Mouse (Mus musculus) thymus, adult 18-20 months (tissue): ENCODE data around the gene Ppp1r26.
"Not testable (repeated sequence)": the region's sequence is repeated elsewhere in the genome, so short reads cannot be mapped to it uniquely, and the experiment has no call there.

ENCODE experiments used
- DNase-seq, 2 experiments: peaks; one replicate each; pipeline ENCODE4 v3.0.0; 2022; ENCODE audit warnings: mixed read lengths in 2 of 2

The Ppp1r26 gene

GRCm38 (mm10) chr2:28446181-28446514 is 452 bp upstream of the Ppp1r26 start:
- DNase-seq, result no peak

- DNase-seq, result no peak
These were observed 693 bp downstream of the Ppp1r26 start for GRCm38 (mm10) chr2:28447315-28447670.

- no peak for DNase-seq
These were observed 5.1 kb downstream of the Ppp1r26 start for GRCm38 (mm10) chr2:28451663-28452062.

DNA sequence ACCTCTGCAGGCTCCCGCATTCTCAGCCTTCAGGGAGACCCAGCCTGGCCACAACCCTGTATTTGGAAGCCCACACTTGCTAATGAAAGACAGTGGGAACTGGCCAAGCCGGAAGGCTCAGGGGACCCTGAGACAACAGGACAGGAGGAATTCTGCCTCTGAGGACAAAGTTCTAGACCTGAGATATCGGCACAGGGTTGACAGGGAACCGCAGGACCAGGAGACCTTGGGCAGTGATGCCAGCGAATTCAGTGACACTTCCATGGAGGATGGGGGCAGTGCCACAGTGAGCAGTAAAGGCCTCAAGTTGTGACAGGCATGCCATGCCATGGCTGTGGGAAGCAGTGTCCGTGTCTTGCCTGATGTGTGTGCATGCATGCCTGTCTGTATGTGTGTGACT is 6.9 kb downstream of the Ppp1r26 start:
- no peak for DNase-seq

DNA sequence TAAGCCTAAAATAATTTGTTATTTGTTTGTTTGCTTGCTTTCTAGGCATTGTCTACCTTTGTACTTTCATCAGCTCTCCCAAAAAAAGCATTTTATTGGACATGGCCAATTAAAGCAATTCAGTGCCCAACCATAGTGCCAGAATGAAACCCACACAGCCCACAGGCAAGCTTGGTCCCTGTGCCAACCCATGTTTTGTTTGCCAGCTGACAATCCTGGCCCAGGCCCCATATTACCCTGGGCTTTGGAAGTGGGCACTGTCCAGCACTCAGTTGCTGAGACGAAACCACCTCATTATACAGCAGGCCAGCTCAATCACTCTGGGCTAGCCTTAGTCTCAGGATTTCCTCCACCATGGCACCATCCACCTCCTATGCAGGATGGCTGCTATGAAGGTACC is 10.0 kb downstream of the Ppp1r26 start:
- DNase-seq, result no peak

DNA sequence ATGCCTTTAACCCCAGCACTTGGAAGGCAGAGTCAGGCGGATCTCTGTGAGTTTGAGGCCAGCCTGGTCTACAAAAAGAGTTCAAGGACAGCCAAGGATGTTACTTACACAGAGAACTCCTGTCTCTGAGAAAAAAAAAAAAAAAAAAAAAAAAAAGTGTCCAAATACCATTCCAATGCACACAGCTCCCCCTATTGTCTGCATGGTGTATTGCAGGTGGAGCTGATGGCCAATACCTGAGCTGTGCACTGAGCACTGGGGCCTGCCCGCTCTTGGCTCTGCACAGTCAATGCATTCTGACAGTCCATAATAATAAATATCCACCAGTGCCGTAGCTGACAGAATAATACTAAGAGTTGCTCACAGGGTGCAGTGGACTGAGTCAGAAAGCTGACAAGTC is 17.3 kb downstream of the Ppp1r26 start:
- peak in 1 of 2 experiments; percentile 42 for DNase-seq

DNA sequence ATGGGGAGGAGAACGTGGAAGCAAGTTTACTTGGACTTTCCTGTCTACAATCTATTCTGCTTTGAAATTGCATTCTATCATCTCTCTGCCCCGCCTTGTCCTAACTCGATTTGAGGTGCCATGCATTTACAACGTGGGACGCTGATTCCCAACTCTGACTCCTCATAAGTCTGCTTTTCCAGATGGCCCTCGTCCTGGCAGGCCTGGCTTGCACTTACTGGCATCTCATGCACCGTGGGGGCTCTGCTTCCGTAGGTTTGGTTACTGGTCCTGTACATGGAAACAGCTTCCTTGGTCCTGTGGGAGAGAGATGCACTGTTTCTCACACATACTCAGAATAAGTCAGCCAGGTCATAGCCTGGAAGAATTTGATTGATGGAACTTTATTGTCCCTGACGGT is 18.3 kb downstream of the Ppp1r26 start:
- DNase-seq, result no peak

DNA sequence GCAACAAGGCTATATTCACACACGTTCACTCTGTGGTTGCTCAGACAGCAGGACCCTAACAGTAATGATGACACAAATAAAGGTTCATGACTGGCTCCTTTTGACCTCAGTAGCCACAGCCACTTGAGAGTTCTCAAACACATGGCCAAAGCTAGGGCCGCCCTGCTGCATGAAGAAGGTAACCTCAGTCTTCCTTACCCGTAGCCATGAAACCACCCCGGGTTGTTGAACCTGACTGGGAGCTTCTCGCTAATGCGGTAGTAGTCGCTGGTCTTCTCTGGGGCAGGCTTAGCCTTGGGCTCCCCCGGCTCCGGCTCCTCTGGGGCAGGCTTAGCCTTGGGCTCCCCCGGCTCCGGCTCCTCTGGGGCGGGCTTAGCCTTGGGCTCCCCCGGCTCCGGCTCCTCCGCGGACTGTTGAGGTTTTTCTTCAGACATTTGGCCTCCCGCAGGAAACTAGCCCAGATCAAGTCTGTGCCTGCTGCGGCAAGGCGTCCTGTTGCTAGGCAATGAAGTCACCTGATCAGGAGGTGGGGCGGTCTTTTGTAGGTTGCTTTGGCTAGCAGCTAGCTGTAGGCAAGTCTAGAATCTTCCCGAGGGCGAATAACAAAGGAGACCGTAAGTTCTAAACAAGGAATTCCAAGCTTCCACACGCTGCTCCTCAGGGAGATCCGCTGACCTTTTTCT is 19.4 kb downstream of the Ppp1r26 start, which contains the start of gene 1700007K13Rik:
Gene 1700007K13Rik, minus strand, starts transcription at position 497 of the 683 bp plus-strand sequence.
- peak; percentile 34 to 42 for DNase-seq

GRCm38 (mm10) chr2:28467860-28468485 is 21.4 kb downstream of the Ppp1r26 start, which contains the start of gene Mrps2:
Gene Mrps2, plus strand, starts transcription at chr2:28468066.
- peak; percentile 63 to 66 for DNase-seq

- DNase-seq, result no peak
These were observed 22.1 kb downstream of the Ppp1r26 start for GRCm38 (mm10) chr2:28468486-28469225.

DNA sequence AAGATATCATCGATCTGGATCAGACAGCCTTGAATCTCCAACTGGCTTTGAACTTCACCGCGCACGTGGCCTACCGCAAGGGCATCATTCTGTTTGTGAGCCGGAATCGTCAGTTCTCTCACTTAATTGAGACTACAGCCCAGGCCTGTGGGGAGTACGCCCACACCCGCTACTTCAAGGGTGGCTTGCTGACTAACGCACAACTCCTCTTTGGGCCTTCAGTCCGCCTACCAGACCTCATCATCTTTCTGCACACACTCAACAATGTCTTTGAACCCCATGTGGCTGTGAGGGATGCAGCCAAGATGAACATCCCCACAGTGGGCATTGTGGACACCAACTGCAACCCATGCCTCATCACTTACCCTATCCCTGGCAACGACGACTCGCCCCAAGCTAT is 22.9 kb downstream of the Ppp1r26 start:
- DNase-seq, result no peak

- no peak for DNase-seq
These were observed 24.0 kb downstream of the Ppp1r26 start for GRCm38 (mm10) chr2:28470591-28470990.

DNA sequence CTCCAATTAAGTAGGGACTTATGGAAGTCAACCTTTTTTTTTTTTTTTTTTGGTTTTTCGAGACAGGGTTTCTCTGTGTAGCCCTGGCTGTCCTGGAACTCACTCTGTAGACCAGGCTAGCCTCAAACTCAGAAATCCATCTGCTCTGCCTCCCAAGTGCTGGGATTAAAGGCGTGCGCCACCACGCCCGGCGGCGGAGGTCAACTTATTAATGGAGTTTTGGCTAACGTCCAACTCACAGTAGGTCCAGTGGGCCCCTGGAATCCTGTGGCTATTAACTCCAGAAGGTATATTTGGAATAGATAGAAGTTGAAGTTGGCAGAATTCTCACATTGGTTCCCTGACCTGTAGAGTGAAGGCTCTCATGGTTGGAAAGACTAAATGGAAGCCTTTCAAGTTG is 25.4 kb downstream of the Ppp1r26 start:
- not testable (repeated sequence) for DNase-seq

GRCm38 (mm10) chr2:28477993-28478392 is 31.4 kb downstream of the Ppp1r26 start:
- not testable (repeated sequence) for DNase-seq

- no peak for DNase-seq
These were observed 32.9 kb downstream of the Ppp1r26 start for GRCm38 (mm10) chr2:28479208-28480204.

DNA sequence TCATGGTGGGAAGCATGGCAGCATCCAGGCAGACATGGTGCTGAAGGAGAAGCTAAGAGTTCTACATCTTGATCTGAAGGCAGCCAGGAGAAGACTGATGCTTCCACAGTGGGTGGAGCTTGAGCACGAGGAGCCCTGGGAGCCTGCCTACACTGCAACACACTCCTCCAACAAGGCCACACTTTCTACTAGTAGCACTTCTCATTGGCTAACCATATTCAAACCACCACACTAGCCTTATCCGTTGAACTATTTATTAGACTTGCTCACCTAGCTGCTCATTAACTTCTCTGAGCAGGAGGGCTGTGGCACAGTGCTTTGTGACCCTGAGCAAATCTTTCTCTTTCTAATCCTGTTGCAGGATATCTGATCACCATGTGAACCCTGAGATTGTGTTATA is 37.3 kb downstream of the Ppp1r26 start:
- DNase-seq, result no peak

GRCm38 (mm10) chr2:28494521-28494920 is 47.9 kb downstream of the Ppp1r26 start:
- no peak for DNase-seq

DNA sequence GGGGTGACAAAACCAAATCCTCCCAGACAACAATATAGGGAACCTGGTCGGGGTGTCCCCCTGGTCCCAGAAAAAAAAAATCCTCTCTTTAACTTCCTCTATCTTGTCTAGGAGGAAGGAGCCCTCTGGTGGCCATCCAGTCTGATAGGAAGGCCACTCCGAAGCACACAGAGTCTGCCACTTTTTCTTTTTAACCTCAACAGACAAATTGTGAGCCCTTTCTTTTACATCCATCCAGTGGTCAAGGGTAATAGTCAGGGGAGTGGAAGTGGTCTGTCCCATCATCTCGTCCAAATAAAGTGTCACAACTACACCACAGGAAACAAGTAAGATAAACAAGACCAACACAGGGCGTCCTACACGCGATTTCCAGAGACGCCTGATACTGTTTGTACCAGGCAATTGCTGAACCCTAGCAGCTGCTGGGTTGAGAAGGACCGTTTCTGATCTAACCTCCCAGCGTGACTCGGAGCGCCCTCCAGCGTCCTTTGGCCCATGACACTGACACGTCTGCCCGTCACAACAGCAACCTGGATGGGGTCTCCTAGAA is 48.7 kb downstream of the Ppp1r26 start:
- no peak for DNase-seq

GRCm38 (mm10) chr2:28495801-28496595 is 49.4 kb downstream of the Ppp1r26 start:
- no peak for DNase-seq

- DNase-seq, result no peak
These were observed 50.1 kb downstream of the Ppp1r26 start, which contains the start of gene Gbgt1 for GRCm38 (mm10) chr2:28496671-28497070. Gene Gbgt1, plus strand, starts transcription at chr2:28496891.

- no peak for DNase-seq
These were observed 51.0 kb downstream of the Ppp1r26 start for GRCm38 (mm10) chr2:28497561-28497960.
